Mouse (Mus musculus): ENCODE results near the gene Camkmt. TPM values are rescaled to one million over a fixed set of nuclear protein-coding genes. Genes with fewer than 3 reads are reported as not detected.

Gene Camkmt
- total RNA-seq, 4 experiments from 2014 or later: 0.56 to 1.4 (median 1.1) TPM

GRCm38 (mm10) chr17:85458075-85458474, 367.7 kb downstream of the Camkmt start:
- DNase-seq (ENCODE audit: low spot score in 2 of 2): no peak

DNA sequence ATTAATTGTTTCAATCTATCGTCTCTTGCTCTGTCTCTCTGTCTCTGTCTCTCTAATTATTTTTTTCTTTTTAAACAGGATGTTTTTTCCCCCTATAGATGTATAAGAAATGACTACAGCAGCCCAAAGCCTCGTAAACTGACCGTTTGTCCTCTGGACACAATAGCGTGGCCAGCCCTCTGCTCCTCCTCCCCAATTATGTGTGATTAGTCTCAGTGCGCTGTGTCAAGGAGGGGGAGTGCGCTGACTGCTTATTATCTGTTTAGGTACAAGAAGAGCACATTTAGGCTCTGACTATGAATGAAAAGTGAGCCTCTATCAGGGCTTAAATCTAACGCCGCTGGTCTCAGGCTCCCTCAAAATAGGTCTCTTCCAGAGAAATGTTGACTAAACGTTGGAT, 368.2 kb downstream of the Camkmt start:
- no peak for DNase-seq (ENCODE audit: low spot score in 2 of 2)

DNA sequence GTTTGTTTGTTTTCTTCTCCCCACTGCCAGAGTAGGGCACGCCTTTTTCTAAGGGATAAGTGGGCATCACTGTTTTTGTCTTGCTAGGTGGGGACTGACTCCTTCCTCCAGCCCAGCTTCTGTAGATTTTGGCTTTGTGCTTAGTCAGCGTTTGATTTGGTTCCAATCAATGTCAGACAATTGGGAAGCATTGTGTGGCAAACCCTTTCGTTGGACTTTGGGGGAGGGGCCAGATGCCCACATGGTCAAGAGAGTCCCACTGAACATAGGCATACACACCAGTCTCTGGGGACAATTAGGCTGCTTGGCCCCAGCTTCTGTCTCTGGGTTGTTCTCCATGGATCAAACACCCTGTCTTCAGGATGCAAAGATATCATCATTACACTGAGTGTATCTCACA, 371.2 kb downstream of the Camkmt start:
- DNase-seq (ENCODE audit: low spot score in 2 of 2): no peak

- no peak for DNase-seq (ENCODE audit: low spot score in 2 of 2)
These were observed 373.4 kb downstream of the Camkmt start for GRCm38 (mm10) chr17:85463497-85464392.

GRCm38 (mm10) chr17:85464466-85465411, 374.4 kb downstream of the Camkmt start:
- DNase-seq (ENCODE audit: low spot score in 2 of 2): no peak

GRCm38 (mm10) chr17:85469776-85470175, 379.4 kb downstream of the Camkmt start:
- DNase-seq (ENCODE audit: low spot score in 2 of 2): no peak

GRCm38 (mm10) chr17:85472687-85473202, 382.4 kb downstream of the Camkmt start:
- no peak for DNase-seq (ENCODE audit: low spot score in 2 of 2)

- no peak for DNase-seq (ENCODE audit: low spot score in 2 of 2)
These were observed 382.9 kb downstream of the Camkmt start for GRCm38 (mm10) chr17:85473217-85473616.

DNA sequence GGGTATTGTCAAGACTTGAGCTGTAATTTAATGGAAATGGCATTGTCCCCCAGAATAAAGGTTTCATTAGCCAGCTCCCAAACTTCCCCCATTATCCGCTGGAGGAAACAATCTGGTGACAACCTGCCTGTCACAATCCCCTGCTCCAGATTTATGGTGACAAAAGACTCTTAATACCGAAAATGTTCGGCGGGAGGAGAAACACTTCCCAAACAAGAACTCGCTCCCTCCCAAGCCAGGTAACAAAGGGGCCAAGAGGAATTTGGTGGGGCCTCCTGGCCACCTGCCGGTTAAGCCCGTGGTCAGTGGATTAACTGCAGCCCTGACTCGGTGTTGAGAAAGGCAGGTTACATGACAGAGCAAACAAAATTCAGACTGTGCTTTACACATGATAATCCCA, 383.5 kb downstream of the Camkmt start:
- DNase-seq (ENCODE audit: low spot score in 2 of 2): no peak

- DNase-seq (ENCODE audit: low spot score in 2 of 2): no peak
These were observed 390.9 kb downstream of the Camkmt start for GRCm38 (mm10) chr17:85481241-85481640.

- DNase-seq (ENCODE audit: low spot score in 2 of 2): no peak
These were observed 392.7 kb downstream of the Camkmt start for GRCm38 (mm10) chr17:85483086-85483485.

- no peak for DNase-seq (ENCODE audit: low spot score in 2 of 2)
These were observed 393.7 kb downstream of the Camkmt start for GRCm38 (mm10) chr17:85484015-85484414.

- DNase-seq (ENCODE audit: low spot score in 2 of 2): no peak
These were observed 394.2 kb downstream of the Camkmt start for GRCm38 (mm10) chr17:85484526-85484925.

DNA sequence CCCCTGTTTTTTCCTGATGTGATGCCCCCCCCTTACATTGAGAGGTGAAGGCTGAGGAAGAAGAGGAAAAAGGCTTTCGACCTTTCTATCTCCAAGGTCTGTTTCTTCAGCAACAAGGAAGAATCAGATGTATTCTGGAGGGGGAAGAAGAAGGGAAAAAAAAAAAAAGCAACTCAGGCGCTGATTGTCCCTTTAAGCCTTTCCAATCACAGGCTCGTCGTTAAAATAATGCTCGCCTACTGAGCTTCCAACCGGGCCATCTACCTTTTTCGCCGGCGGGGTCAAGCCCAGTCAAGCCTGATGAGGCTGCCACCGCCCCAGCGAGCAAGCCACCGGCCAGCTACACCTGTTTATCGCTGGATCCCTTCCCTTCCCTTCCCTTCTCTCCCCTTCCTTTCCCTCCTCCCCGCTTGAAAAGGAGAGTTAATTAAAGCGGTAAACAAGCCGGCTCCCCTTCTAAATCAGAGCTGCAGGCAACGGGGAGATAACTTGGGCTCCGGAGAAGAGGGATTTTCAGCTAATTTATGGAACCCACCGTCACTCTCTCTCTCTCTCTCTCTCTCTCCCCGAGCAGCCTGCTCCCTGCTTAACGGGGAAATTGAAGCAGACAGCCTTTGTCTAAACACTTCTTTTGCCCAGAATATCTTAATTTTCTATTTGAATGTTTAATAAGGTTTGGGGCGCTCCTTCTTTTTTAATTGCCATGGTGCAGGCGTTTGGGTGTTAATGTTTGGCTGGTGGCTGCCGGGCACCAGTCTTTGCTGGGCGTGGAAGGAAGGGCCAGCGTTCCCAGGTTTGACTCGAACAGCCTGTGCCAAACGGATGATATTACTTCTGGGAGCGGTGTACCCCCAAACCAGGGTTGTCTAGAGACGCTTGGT, 395.0 kb downstream of the Camkmt start:
- no peak for DNase-seq (ENCODE audit: low spot score in 2 of 2)

DNA sequence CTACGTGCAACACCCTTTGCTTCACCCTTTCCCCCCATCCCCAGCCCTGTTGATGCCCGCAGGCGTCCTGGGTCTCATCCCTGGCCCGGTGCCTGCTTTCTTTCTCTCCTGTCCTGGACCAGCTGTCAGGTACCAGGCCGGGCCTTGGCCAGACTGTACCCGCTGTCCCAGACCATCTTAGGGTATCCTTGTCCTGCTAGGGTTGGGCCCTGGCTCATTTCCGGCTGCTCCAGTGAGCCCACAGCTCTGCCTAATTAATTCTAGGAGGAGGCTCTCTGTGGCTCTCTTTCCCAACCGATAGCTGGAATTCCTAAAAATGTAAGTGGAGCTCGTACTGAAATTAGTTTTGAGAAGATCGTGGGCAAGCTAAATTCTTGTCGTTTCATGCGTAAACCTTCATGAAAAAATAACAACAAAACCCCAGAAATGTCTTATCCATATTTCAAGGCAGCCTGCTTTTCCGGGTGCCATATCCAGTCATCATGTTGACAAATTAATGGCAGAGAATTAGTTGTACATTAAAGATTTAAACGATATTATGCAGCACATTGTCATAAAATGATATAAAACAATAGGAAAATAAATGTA, 395.7 kb downstream of the Camkmt start:
- no peak for DNase-seq (ENCODE audit: low spot score in 2 of 2)

DNA sequence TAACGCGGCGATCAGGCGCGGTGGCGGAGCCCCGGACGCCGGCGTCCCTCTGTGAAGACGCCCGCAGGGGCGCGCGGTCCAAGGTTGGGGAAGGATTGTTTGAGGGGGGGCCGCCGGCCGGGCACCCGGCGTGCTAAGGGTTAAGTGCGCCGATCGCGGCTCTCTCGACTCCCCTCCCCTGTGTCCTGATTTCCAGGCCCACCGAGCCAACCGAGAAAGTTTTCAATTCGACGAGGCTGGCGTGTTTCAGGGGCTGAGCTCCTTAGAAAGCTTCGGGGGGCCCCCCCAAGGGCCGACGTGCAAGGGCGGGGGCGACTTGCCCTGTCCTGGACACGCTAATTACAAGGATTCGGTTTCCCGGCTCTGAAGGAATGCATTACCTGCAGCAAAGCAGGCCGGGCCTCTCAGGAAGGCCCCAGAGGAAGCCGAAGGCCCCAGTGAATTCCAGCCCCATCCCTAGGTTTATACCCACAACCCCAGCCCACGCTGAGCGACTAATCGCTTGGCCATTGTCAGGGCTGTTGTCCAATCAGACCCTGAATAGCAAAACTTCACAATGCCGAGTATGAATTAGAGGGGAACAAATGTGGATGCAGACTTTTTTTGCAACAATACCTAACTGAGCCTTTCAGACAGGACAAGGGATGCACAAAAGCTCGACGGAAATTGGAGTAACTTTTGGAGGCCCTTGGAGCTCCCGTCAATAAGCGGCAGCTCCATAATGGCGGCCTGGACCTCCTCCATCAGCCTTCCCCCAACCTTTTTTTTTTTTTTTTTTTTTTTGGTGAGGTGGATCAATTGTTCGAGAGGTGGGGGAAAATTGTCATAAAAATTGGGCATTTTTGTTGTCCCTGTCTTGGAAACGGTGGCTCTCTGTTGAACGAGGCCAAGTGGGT, 396.5 kb downstream of the Camkmt start:
- no peak for DNase-seq (ENCODE audit: low spot score in 2 of 2)

- DNase-seq (ENCODE audit: low spot score in 2 of 2): no peak
These were observed 397.2 kb downstream of the Camkmt start for GRCm38 (mm10) chr17:85487531-85487930.

- no peak for DNase-seq (ENCODE audit: low spot score in 2 of 2)
These were observed 398.5 kb downstream of the Camkmt start for GRCm38 (mm10) chr17:85488601-85489487.
